Mouse (Mus musculus): ENCODE data around the gene Klrb1b. TPM values are rescaled to one million over a fixed set of nuclear protein-coding genes. Genes with fewer than 3 reads are reported as not detected.
"Not testable (repeated sequence)": the region's sequence is repeated elsewhere in the genome, so short reads cannot be mapped to it uniquely, and the experiment has no call there.

The Klrb1b gene
- polyA plus RNA-seq, 1 experiment from 2014 or later = 0.15 TPM

DNA sequence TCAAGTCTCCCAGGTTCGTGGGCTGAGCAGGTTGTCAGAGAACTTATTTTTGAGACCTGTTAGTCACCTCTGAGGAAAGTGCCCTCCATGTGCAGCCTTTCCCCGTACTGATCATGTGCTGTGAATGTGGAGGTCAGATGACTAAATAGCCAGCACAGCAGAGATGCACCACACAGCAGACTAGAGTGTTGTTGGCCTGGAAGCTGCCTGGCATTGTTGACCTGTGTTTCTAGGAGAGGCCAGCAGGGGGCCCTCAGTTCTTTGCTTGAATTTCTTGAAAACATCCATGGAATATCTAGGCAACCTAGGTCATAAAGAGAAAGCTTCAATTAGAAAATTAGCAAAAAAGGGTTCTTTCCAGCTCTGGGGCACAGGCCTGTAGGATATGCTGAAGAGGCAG, 23.8 kb upstream of the Klrb1b start:
- Histone ChIP-seq H3K4me2 (no peak overlapping the region), H3K36me3 (no peaks in the 10 kb centered on the region), H3K4me1 (replicated peaks) (peaks cover 17% of the 10 kb centered on the region), H3K4me3 (no peak overlapping the region), H3K27me3 (no peaks in the 10 kb centered on the region; the same call in 1 of the 2 replicates), H3K9me3 (replicated peaks) (no peaks in the 10 kb centered on the region), H3K27ac (no peak overlapping the region), H3K9ac (no peak overlapping the region)
- no peak for ATAC-seq (replicated peaks; ENCODE audit: insufficient number of reproducible peaks, insufficient read depth, low FRiP score, low read depth)
- WGBS = 55% methylated on average over 2 of the region's 2 CpGs

DNA sequence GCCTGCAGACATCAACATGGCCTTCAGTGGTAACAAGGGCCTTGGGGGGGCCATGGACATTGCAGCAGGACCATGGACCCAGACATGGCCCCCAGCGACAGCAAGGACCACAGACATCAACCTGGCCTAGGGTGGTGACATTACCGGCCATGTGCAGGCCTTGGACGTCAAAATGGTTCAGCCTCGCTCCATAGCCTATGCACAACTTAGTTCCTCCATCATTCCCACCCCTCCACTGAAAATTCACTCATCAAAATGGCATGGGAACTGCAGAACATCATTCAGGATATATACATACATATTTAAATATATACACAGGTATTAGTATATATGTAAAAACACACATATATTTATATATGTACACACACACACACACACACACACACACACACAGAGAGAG, 21.3 kb upstream of the Klrb1b start:
- Histone ChIP-seq H3K4me2 (no peak overlapping the region), H3K4me3 (no peak overlapping the region), H3K27ac (no peak overlapping the region), H3K9ac (no peak overlapping the region), H3K4me1 (replicated peaks) (peaks cover 26% of the 10 kb centered on the region), H3K9me3 (replicated peaks) (no peaks in the 10 kb centered on the region), H3K27me3 (no peaks in the 10 kb centered on the region), H3K36me3 (no peaks in the 10 kb centered on the region)
- WGBS = 92% methylated on average over 4 of the region's 4 CpGs
- no peak for ATAC-seq (replicated peaks; ENCODE audit: insufficient number of reproducible peaks, insufficient read depth, low FRiP score, low read depth)

DNA sequence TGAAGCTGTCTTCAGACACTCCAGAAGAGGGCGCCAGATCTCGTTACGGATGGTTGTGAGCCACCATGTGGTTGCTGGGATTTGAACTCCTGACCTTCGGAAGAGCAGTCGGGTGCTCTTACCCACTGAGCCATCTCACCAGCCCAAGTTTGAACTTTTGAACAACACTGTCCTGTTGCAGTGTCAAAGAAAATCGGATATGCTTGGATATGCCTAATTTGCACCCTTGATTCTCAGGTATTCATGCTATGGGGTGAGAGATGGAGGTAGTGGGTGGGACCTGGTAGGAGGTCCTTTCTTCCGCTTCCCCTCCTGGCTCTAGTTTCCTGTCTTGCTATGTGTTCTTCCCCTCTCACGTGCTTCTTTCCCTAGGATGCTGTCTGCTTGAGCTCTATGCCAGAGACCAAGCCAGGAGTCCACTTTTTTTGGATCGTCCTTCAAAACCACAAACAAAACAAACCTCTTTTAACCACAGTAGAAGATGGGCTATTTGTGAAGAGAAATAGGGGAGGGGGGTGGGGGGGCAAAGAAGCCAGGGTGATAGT, 19.9 kb upstream of the Klrb1b start:
- H3K36me3 ChIP-seq = no peaks in the 10 kb centered on the region
- peaks cover 31% of the 10 kb centered on the region for H3K4me1 ChIP-seq (replicated peaks)
- no peak overlapping the region for H3K4me3 ChIP-seq
- ATAC-seq (replicated peaks; ENCODE audit: insufficient number of reproducible peaks, insufficient read depth, low FRiP score, low read depth) = no peak
- no peak overlapping the region for H3K4me2 ChIP-seq
- H3K9me3 ChIP-seq (replicated peaks) = no peaks in the 10 kb centered on the region
- H3K27ac ChIP-seq = no peak overlapping the region
- no peak overlapping the region for H3K9ac ChIP-seq
- H3K27me3 ChIP-seq = no peaks in the 10 kb centered on the region
- 53% methylated on average over 9 of the region's 9 CpGs for WGBS

DNA sequence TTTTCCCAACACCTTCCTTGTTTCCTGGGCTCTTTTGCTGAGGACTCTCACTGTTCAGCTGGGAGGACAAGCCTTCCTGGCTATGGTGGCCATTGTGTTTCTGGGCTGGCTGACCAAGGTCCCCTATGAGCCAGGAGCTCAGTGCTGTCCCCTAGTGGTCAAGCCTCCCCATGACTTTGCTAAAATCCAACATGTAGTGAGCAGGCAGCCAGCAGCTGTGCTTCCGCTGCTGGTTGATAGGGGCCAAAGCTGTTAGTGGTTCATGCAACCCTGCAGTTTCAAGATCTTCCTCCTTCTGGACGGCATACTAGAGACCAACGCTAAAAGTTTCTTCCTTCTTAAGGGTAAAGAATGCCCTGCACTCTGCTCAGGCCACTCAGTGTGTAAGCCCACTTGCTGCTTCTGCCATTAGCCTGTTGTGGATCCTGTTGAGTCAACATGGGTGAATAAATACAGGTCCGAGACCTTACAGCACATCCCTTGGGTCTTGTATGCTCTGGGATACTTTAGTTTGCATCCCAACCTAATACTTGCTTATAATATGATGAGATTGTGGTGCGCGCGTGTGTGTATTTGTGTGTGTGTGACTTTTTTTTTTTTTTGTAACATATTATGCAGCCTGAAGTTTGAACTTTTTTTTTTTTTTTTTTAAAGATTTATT, 19.3 kb upstream of the Klrb1b start:
- no peak for ATAC-seq (replicated peaks; ENCODE audit: insufficient number of reproducible peaks, insufficient read depth, low FRiP score, low read depth)
- Histone ChIP-seq H3K27ac (peak overlapping the region; percentile 34; the same call in 1 of the 2 replicates), H3K4me2 (0 out of 2 replicates have a peak overlapping the region, but pooled peaks have one; percentile 14)

DNA sequence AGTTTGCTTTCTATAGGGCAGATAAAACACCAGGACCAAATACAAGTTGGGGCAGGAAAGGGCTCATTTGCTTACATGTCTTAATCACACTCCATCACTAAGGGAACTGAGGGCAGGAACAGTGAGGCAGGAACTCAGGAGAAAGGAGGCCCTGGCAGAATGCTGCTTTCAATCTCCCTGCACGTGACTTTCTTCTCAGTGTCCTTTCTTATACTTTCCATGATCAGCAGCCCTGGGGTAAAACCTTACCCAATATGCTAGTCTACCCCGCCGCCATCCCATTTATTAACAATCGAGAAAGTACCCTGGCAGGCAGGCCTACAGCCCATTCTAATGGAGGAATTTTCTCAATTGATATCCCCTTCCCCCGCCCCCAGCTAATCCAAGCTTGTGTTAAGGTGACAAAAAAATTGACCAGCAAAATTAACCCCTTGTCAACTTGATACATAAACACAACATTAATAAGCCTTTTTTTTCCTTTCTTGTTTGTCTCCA, 18.5 kb upstream of the Klrb1b start:
- Histone ChIP-seq H3K9ac (no peak overlapping the region), H3K4me2 (no peak overlapping the region; the same call in 1 of the 2 replicates), H3K27me3 (no peaks in the 10 kb centered on the region), H3K4me1 (replicated peaks) (peaks cover 25% of the 10 kb centered on the region), H3K36me3 (no peaks in the 10 kb centered on the region), H3K27ac (0 out of 2 replicates have a peak overlapping the region, but pooled peaks have one; percentile 97), H3K4me3 (no peak overlapping the region), H3K9me3 (replicated peaks) (no peaks in the 10 kb centered on the region)
- whole genome bisulfite sequencing = 91% methylated on average over 5 of the region's 5 CpGs
- no peak for ATAC-seq (replicated peaks; ENCODE audit: insufficient number of reproducible peaks, insufficient read depth, low FRiP score, low read depth)

More for the DNA sequence above, 19.3 kb upstream of the Klrb1b start:
- no peaks in the 10 kb centered on the region for H3K27me3 ChIP-seq
- H3K4me1 ChIP-seq (replicated peaks) = peaks cover 26% of the 10 kb centered on the region
- H3K4me3 ChIP-seq = no peak overlapping the region
- 33% methylated on average over 7 of the region's 7 CpGs for WGBS
- H3K9me3 ChIP-seq (replicated peaks) = no peaks in the 10 kb centered on the region
- no peaks in the 10 kb centered on the region for H3K36me3 ChIP-seq
- H3K9ac ChIP-seq = no peak overlapping the region

DNA sequence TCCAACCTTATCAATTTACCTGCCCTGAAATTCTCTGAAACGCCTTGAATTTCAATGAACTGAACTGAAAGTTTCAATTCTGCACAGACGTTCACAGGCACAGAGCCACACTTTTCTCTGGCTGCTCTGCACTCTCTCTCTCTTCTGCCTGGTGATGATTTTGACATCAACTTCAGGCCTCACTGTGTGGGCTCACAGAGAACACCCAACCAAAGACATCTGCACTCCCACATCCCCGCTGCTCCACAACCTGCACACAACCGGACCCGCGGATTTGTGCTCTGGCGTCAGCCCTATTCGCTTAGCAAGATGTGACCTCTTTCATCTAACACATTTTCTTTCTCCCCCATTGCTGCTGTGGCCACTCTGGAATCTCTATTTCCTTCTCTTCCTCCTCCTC, 18.0 kb upstream of the Klrb1b start:
- Histone ChIP-seq H3K9ac (no peak overlapping the region), H3K36me3 (no peaks in the 10 kb centered on the region), H3K4me2 (peak overlapping the region; percentile 83), H3K9me3 (replicated peaks) (no peaks in the 10 kb centered on the region), H3K4me3 (peak overlapping the region; percentile 90), H3K4me1 (replicated peaks) (peaks cover 26% of the 10 kb centered on the region), H3K27me3 (no peaks in the 10 kb centered on the region), H3K27ac (peak overlapping the region; percentile 97)
- WGBS = 22% methylated on average over 8 of the region's 8 CpGs
- no peak for ATAC-seq (replicated peaks; ENCODE audit: insufficient number of reproducible peaks, insufficient read depth, low FRiP score, low read depth)

DNA sequence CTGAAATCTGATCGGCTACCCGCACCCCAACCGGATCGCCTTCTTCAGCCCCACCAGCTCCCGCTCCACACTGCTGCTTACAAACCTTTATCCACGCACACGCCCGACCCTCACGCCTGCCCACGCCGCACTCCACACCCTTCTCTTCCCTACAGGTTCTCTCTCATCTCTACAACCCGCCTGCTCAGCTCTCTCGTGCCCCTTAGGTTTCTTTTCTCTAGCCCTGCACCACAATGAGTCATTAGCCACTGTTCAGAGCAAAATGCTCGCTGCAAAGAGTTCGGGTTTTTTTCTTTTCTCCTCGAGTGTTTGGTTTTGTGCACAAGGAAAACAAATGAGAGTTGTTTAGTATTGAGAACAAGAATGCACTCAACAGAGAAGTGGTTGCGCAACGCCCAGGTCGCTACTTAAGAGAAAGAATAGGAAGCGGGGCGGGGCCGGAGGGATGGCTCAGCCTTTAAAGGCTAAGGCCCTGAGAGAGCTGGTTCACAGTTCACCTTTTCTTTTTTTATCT, 17.4 kb upstream of the Klrb1b start:
- Histone ChIP-seq H3K36me3 (no peaks in the 10 kb centered on the region), H3K4me2 (peak overlapping the region; percentile 83), H3K27ac (peak overlapping the region; percentile 97), H3K9ac (peak overlapping the region; percentile 87), H3K9me3 (replicated peaks) (no peaks in the 10 kb centered on the region), H3K4me3 (peak overlapping the region; percentile 90), H3K27me3 (no peaks in the 10 kb centered on the region), H3K4me1 (replicated peaks) (peaks cover 26% of the 10 kb centered on the region)
- peak; percentile 26; the same call in 1 of the 2 replicates for ATAC-seq (replicated peaks; ENCODE audit: insufficient number of reproducible peaks, insufficient read depth, low FRiP score, low read depth)
- WGBS = under 1% methylated on average over 22 of the region's 22 CpGs

DNA sequence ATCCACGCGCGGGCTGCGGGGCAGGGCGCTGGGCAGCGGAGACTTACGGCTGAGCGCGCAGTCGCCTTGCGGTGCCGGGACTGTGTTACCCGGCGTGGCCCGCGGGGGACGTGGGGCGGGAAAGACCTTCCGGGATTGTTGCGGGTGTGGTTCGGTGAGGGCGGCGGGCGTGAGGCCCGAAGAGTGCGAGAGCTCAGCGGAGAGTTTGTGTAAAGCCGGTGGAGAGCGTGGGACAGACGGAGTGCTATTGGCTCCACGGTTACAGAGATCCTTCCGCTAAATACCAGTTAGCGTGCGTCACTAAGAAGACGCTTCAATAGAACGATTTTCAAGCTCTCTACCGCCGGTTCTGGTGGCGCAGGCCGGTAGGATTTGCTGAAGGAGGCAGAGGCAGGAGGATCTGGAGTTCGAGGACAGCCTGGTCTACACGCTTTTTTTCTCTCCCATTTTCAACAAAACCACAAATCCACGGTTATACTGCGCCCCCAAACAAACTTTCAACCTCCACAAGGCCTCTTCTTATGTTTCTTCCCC, 16.9 kb upstream of the Klrb1b start:
- Histone ChIP-seq H3K27me3 (no peaks in the 10 kb centered on the region), H3K36me3 (no peaks in the 10 kb centered on the region), H3K4me2 (peak overlapping the region; percentile 83), H3K4me1 (replicated peaks) (peaks cover 26% of the 10 kb centered on the region), H3K4me3 (peak overlapping the region; percentile 90), H3K27ac (peak overlapping the region; percentile 97), H3K9me3 (replicated peaks) (no peaks in the 10 kb centered on the region), H3K9ac (peak overlapping the region; percentile 87)
- under 1% methylated on average over 44 of the region's 44 CpGs for WGBS
- peak; percentile 71 for ATAC-seq (replicated peaks; ENCODE audit: insufficient number of reproducible peaks, insufficient read depth, low FRiP score, low read depth)

DNA sequence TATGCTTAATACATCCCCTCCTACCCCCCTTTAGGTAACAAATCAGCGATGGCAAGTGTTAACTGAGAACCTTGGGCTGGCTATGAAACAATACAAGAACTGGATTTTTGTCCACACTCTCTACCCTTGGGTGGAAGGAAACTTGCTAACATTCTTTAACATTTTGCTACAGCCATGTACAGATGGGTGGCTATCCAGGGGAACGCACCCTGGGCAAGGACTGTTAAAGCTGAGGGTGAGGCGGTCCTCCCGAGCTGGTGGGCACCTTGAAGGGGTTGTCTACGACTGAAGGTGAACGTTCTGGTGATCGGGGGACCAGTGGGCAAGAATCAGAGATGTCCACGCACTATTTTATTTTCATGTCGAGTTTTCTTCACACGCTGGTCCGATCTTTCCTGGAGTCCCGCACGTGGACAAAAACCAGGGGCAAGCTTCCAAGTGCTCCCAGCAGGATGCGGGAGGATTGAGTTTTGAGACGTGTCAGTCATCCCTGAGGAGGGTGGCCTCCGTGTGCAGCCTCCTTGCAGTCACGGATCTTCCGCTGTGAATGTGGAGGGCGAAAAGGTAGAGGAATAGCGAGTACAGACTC, 16.3 kb upstream of the Klrb1b start:
- H3K27ac ChIP-seq = peak overlapping the region; percentile 97
- H3K4me2 ChIP-seq = peak overlapping the region; percentile 80
- no peaks in the 10 kb centered on the region for H3K27me3 ChIP-seq
- no peak for ATAC-seq (replicated peaks; ENCODE audit: insufficient number of reproducible peaks, insufficient read depth, low FRiP score, low read depth)
- no peaks in the 10 kb centered on the region for H3K36me3 ChIP-seq
- under 1% methylated on average over 20 of the region's 20 CpGs for WGBS
- H3K4me1 ChIP-seq (replicated peaks) = peaks cover 28% of the 10 kb centered on the region
- H3K9me3 ChIP-seq (replicated peaks) = no peaks in the 10 kb centered on the region
- H3K9ac ChIP-seq = peak overlapping the region; percentile 87
- H3K4me3 ChIP-seq = peak overlapping the region; percentile 90

DNA sequence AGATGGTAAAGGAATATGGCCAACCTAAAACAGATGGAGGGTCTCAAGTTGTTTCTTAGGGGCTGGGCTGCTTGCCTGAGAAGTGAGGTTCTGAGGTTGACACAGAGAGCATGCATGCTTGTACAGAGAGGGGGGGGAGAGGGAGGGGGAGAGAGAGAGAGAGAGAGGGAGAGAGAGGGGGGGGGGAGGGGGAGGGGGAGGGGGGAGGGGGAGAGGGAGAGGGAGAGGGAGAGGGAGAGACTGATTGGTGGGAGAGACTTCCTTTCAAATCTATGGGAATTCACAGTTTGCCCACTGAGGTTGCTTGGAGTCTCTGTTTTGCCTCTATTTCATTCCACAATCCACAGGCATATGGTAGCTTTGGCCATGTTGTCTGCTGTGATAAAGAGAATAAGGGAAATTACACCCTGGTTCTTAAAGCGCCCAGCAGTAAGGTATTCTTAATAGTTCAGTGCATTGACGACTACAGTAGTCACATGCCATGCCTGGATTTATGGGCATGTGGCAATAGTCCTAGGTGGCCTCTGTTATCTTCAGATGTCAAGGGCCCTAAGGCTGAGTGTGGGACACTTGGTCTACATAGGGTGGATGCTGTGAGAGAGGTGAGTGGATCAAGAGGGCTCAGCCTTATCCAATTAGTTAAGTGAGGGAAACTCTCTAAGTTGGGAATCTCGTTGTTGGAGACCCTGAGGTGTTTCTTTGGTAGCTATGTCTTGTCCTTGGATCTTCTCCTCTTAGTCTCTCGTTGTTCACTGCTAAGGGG, 15.4 kb upstream of the Klrb1b start:
- Histone ChIP-seq H3K4me3 (peak overlapping the region; percentile 90), H3K9me3 (replicated peaks) (no peaks in the 10 kb centered on the region), H3K4me1 (replicated peaks) (peaks cover 32% of the 10 kb centered on the region), H3K9ac (no peak overlapping the region), H3K27me3 (no peaks in the 10 kb centered on the region), H3K4me2 (peak overlapping the region; percentile 80), H3K27ac (no peak overlapping the region), H3K36me3 (no peaks in the 10 kb centered on the region)
- ATAC-seq (replicated peaks; ENCODE audit: insufficient number of reproducible peaks, insufficient read depth, low FRiP score, low read depth) = no peak
- WGBS = 31% methylated on average over 4 of the region's 4 CpGs

DNA sequence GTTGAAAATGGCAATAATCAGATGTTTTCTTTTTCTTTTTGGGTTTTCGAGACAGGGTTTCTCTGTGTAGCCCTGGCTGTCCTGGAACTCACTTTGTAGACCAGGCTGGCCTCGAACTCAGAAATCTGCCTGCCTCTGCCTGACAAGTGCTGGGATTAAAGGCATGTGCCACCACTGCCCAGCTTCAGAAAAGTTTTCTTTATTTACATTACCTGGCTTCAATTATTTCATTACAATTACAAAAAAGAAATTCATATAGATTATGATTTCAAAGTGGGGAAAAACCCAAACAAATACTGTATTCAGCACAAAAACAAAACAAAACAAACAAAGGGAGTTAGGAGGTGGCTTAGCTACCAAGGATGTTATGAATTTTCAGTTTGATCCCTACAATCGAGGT, 14.5 kb upstream of the Klrb1b start:
- WGBS = 80% methylated on average over 3 of the region's 3 CpGs
- H3K4me2 ChIP-seq, H3K36me3 ChIP-seq: not testable (repeated sequence)

More for the DNA sequence above, 14.5 kb upstream of the Klrb1b start:
- not testable (repeated sequence) for H3K9me3 ChIP-seq (replicated peaks); H3K27ac ChIP-seq; ATAC-seq (replicated peaks; ENCODE audit: insufficient number of reproducible peaks, insufficient read depth, low FRiP score, low read depth); H3K27me3 ChIP-seq; H3K4me3 ChIP-seq; H3K9ac ChIP-seq
- peaks cover 33% of the 10 kb centered on the region for H3K4me1 ChIP-seq (replicated peaks)

All from heart, embryonic 15.5 days (tissue).